8 mouse cellular contexts compared by ENCODE assay signal in genomic region chr10:80322811-80323211, GRCm38 (mm10). TPM values are rescaled to one million over a fixed set of nuclear protein-coding genes. Genes with fewer than 3 reads are reported as not detected.
DNase-seq lines count a peak whose midpoint lies in the region; ATAC-seq and TF ChIP-seq lines count a peak whose summit lies in the region.

No protein-coding gene starts in this region.

- H3K27me3 ChIP-seq in G1E (ENCODE audit: insufficient read depth, low read length), result no peaks in the 10 kb centered on the region; the same call in 1 of the 2 replicates
- H3K27me3 ChIP-seq in forebrain, embryonic 12.5 days, result peaks cover 29% of the 10 kb centered on the region
- H3K27me3 ChIP-seq in intestine, postnatal 0 days (replicated peaks; ENCODE audit: control insufficient read depth, insufficient read depth, low read length), result no peaks in the 10 kb centered on the region
- no peaks in the 10 kb centered on the region for H3K27me3 ChIP-seq in stomach, postnatal 0 days (ENCODE audit: control insufficient read depth, insufficient read depth, low read length)

- no peak for ATAC-seq in G1E (ENCODE audit: extremely low read depth, insufficient number of reproducible peaks, low FRiP score, poor library complexity, severe bottlenecking)
- no peak; the same call in 1 of the 2 replicates for ATAC-seq in forebrain, embryonic 12.5 days (ENCODE audit: low FRiP score)
- ATAC-seq in intestine, postnatal 0 days, result peak; percentile 9
- no peak for ATAC-seq in stomach, postnatal 0 days (ENCODE audit: low FRiP score, low TSS enrichment)

- no peak for TF ChIP-seq CTCF in G1E (IDR thresholded peaks at IDR 0.05; ENCODE audit: low read depth, low read length)
- TF ChIP-seq CTCF in intestine, postnatal 0 days (IDR thresholded peaks at IDR 0.05; ENCODE audit: low read depth), result peak; percentile 56
- TF ChIP-seq CTCF in stomach, postnatal 0 days (IDR thresholded peaks at IDR 0.05; ENCODE audit: low read depth), result peak; percentile 27

- no peak for TF ChIP-seq EP300 in stomach, postnatal 0 days (optimal IDR thresholded peaks at IDR 0.05)

- H3K9me3 ChIP-seq in G1E (replicated peaks), result no peaks in the 10 kb centered on the region
- no peaks in the 10 kb centered on the region for H3K9me3 ChIP-seq in forebrain, embryonic 12.5 days
- no peaks in the 10 kb centered on the region for H3K9me3 ChIP-seq in intestine, postnatal 0 days (ENCODE audit: control insufficient read depth)
- no peaks in the 10 kb centered on the region for H3K9me3 ChIP-seq in stomach, postnatal 0 days (ENCODE audit: control insufficient read depth, low read length)

- peak overlapping the region; percentile 58 for H3K9ac ChIP-seq in forebrain, embryonic 12.5 days
- peak overlapping the region; percentile 28; the same call in 1 of the 2 replicates for H3K9ac ChIP-seq in intestine, postnatal 0 days (ENCODE audit: low read depth, low read length)
- H3K9ac ChIP-seq in stomach, postnatal 0 days (ENCODE audit: low read length), result peak overlapping the region; percentile 59

- WGBS in forebrain, embryonic 12.5 days, result 4% methylated on average over 28 of the region's 28 CpGs
- 4% methylated on average over 28 of the region's 28 CpGs for WGBS in intestine, postnatal 0 days
- 4% methylated on average over 28 of the region's 28 CpGs for whole genome bisulfite sequencing in stomach, postnatal 0 days

- peak; percentile 66 for DNase-seq in cerebellum, adult 9-11 months
- no peak for DNase-seq in cerebellum, adult 9-10 months
- DNase-seq in G1E (ENCODE audit: low spot score), result no peak
- peak; percentile 38 for DNase-seq in lung, postnatal 36 days
- DNase-seq in stomach, postnatal 0 days (ENCODE audit: low spot score), result no peak
- no peak for DNase-seq in left cerebral cortex, adult 18-20 months (ENCODE audit: low spot score in 2 of 2)

- H3K4me2 ChIP-seq in forebrain, embryonic 12.5 days, result peak overlapping the region; percentile 90
- H3K4me2 ChIP-seq in intestine, postnatal 0 days (replicated peaks; ENCODE audit: low read depth), result peak overlapping the region; percentile 97
- H3K4me2 ChIP-seq in stomach, postnatal 0 days (replicated peaks; ENCODE audit: low read depth), result peak overlapping the region; percentile 97

- H3K36me3 ChIP-seq in G1E (replicated peaks), result peaks cover 35% of the 10 kb centered on the region
- peaks cover 12% of the 10 kb centered on the region for H3K36me3 ChIP-seq in forebrain, embryonic 12.5 days (replicated peaks)
- H3K36me3 ChIP-seq in intestine, postnatal 0 days (ENCODE audit: control insufficient read depth, insufficient read depth), result peaks cover 16% of the 10 kb centered on the region
- H3K36me3 ChIP-seq in stomach, postnatal 0 days (ENCODE audit: control insufficient read depth, insufficient read depth, low read length), result peaks cover 6% of the 10 kb centered on the region; the same call in 1 of the 2 replicates

- H3K27ac ChIP-seq in forebrain, embryonic 12.5 days, result no peak overlapping the region
- H3K27ac ChIP-seq in intestine, postnatal 0 days (ENCODE audit: low read depth, low read length), result peak overlapping the region; percentile 73
- no peak overlapping the region for H3K27ac ChIP-seq in stomach, postnatal 0 days (replicated peaks)

- peak overlapping the region; percentile 93 for H3K4me3 ChIP-seq in G1E (ENCODE audit: low read depth, low read length)
- H3K4me3 ChIP-seq in forebrain, embryonic 12.5 days (replicated peaks), result peak overlapping the region; percentile 51
- peak overlapping the region; percentile 47 for H3K4me3 ChIP-seq in intestine, postnatal 0 days (ENCODE audit: low read depth, low read length)
- H3K4me3 ChIP-seq in stomach, postnatal 0 days (ENCODE audit: low read depth, low read length), result peak overlapping the region; percentile 56

- peaks cover 80% of the 10 kb centered on the region for H3K4me1 ChIP-seq in G1E (ENCODE audit: insufficient read depth, low read depth, low read length)
- peaks cover 31% of the 10 kb centered on the region for H3K4me1 ChIP-seq in forebrain, embryonic 12.5 days
- peaks cover 14% of the 10 kb centered on the region for H3K4me1 ChIP-seq in intestine, postnatal 0 days (replicated peaks; ENCODE audit: control insufficient read depth, insufficient read depth, low read length)
- H3K4me1 ChIP-seq in stomach, postnatal 0 days (replicated peaks; ENCODE audit: control insufficient read depth, insufficient read depth), result peaks cover 8% of the 10 kb centered on the region; the same call in 1 of the 2 replicates

RNA-seq across cellular contexts. Expression of gene 2310011J03Rik, which starts 2.5 kb away (rescaled TPM):
- total RNA-seq in G1E (2014; fragmentation: Nextera tagmentation) (17.2 and 17.6 TPM in 2 replicates), G1E (2017) (27.0 and 31.2 TPM in 2 replicates)
- 92.5 and 108 TPM in 2 replicates for polyA plus RNA-seq in G1E (2012)
- polyA plus RNA-seq in forebrain, embryonic 12.5 days (2016; fragmentation: Nextera tagmentation; extraction: Ambion mirVana), result 42.6 and 44.4 TPM in 2 replicates
- 85.2 and 87.6 TPM in 2 replicates for polyA plus RNA-seq in intestine, postnatal 0 days (2015; fragmentation: Nextera tagmentation; extraction: Ambion mirVana)
- 50.3 and 51.2 TPM in 2 replicates for polyA plus RNA-seq in stomach, postnatal 0 days (2015; fragmentation: Nextera tagmentation; extraction: Ambion mirVana)
- total RNA-seq in left cerebral cortex, adult 18-20 months (2021), result 10 to 100 TPM; 25.1 to 28.5 TPM

RNA-seq across cellular contexts. Expression of gene Pcsk4, which starts 6.5 kb away (rescaled TPM):
- total RNA-seq in G1E (2014; fragmentation: Nextera tagmentation), result 4.8 and 6.7 TPM in 2 replicates
- 0.87 and 1.1 TPM in 2 replicates for total RNA-seq in G1E (2017)
- polyA plus RNA-seq in G1E (2012), result 12.4 and 14.2 TPM in 2 replicates
- 3.7 and 3.8 TPM in 2 replicates for polyA plus RNA-seq in forebrain, embryonic 12.5 days (2016; fragmentation: Nextera tagmentation; extraction: Ambion mirVana)
- 13.1 and 18.8 TPM in 2 replicates for polyA plus RNA-seq in intestine, postnatal 0 days (2015; fragmentation: Nextera tagmentation; extraction: Ambion mirVana)
- 2.2 and 2.3 TPM in 2 replicates for polyA plus RNA-seq in stomach, postnatal 0 days (2015; fragmentation: Nextera tagmentation; extraction: Ambion mirVana)
- total RNA-seq in left cerebral cortex, adult 18-20 months (2021), result 1 to 10 TPM; 4.8 to 6.9 TPM

RNA-seq across cellular contexts. Expression of gene Reep6, which starts 6.9 kb away (rescaled TPM):
- 72.8 and 85.9 TPM in 2 replicates for total RNA-seq in G1E (2014; fragmentation: Nextera tagmentation)
- 1.0 and 1.3 TPM in 2 replicates for total RNA-seq in G1E (2017)
- polyA plus RNA-seq in G1E (2012), result 49.5 and 65.3 TPM in 2 replicates
- polyA plus RNA-seq in forebrain, embryonic 12.5 days (2016; fragmentation: Nextera tagmentation; extraction: Ambion mirVana), result 4.1 and 4.4 TPM in 2 replicates
- 261 and 282 TPM in 2 replicates for polyA plus RNA-seq in intestine, postnatal 0 days (2015; fragmentation: Nextera tagmentation; extraction: Ambion mirVana)
- polyA plus RNA-seq in stomach, postnatal 0 days (2015; fragmentation: Nextera tagmentation; extraction: Ambion mirVana), result 13.5 and 17.6 TPM in 2 replicates
- total RNA-seq in left cerebral cortex, adult 18-20 months (2021), result 10 to 100 TPM; 13.4 to 13.5 TPM

RNA-seq across cellular contexts. Expression of gene Adamtsl5, which starts 25.4 kb away (rescaled TPM):
- total RNA-seq in G1E (2014; fragmentation: Nextera tagmentation) (16.9 and 17.5 TPM in 2 replicates), G1E (2017) (5.4 and 8.0 TPM in 2 replicates)
- 33.4 and 37.9 TPM in 2 replicates for polyA plus RNA-seq in G1E (2012)
- polyA plus RNA-seq in forebrain, embryonic 12.5 days (2016; fragmentation: Nextera tagmentation; extraction: Ambion mirVana), result 0.17 and 0.55 TPM in 2 replicates
- polyA plus RNA-seq in intestine, postnatal 0 days (2015; fragmentation: Nextera tagmentation; extraction: Ambion mirVana), result 46.7 and 50.4 TPM in 2 replicates
- polyA plus RNA-seq in stomach, postnatal 0 days (2015; fragmentation: Nextera tagmentation; extraction: Ambion mirVana), result 12.2 and 12.8 TPM in 2 replicates
- 10 to 100 TPM in 1 of 2 experiments, 1 to 10 TPM in 1; 8.8 to 10.4 TPM for total RNA-seq in left cerebral cortex, adult 18-20 months (2021)

RNA-seq across cellular contexts. Expression of gene Apc2, which starts 27.0 kb away (rescaled TPM):
- 0.10 and 0.23 TPM in 2 replicates for total RNA-seq in G1E (2014; fragmentation: Nextera tagmentation)
- 0.06 and 0.11 TPM in 2 replicates for total RNA-seq in G1E (2017)
- 0.02 and 0.04 TPM in 2 replicates for polyA plus RNA-seq in G1E (2012)
- polyA plus RNA-seq in forebrain, embryonic 12.5 days (2016; fragmentation: Nextera tagmentation; extraction: Ambion mirVana), result 144 and 165 TPM in 2 replicates
- polyA plus RNA-seq in intestine, postnatal 0 days (2015; fragmentation: Nextera tagmentation; extraction: Ambion mirVana), result 1.1 and 1.6 TPM in 2 replicates
- 1.2 and 1.3 TPM in 2 replicates for polyA plus RNA-seq in stomach, postnatal 0 days (2015; fragmentation: Nextera tagmentation; extraction: Ambion mirVana)
- total RNA-seq in left cerebral cortex, adult 18-20 months (2021), result 100 to 1,000 TPM; 106 to 109 TPM

Comparison
In these comparisons a context has a peak if more than half of its experiments do, and no peak if none do; other contexts are left out.
1. DNase-seq: peak in cerebellum, adult 9-11 months (single experiment) and lung, postnatal 36 days (single experiment); none in cerebellum, adult 9-10 months (single experiment), G1E (single experiment), stomach, postnatal 0 days (single experiment) and left cerebral cortex, adult 18-20 months (0 of 2).
2. Peak in every context shown above with its lines, with median percentiles within 50 percentile points of each other: H3K4me3 ChIP-seq, H3K4me2 ChIP-seq and H3K9ac ChIP-seq.